Mouse (Mus musculus) testis, adult 2 months (tissue): ENCODE results near the gene Aire. TPM values are rescaled to one million over a fixed set of nuclear protein-coding genes. Genes with fewer than 3 reads are reported as not detected.

ENCODE experiments used
- H3K27ac ChIP-seq: fragments of 200-500 bp; 2 replicates; pipeline ENCODE4 v1.5.1; 2012; ENCODE audit warnings: low read depth, low read length; ENCODE audit not compliant: control insufficient read depth, insufficient read depth
- H3K27me3 ChIP-seq: fragments of 200-500 bp; 2 replicates; pipeline ENCODE4 v1.6.1; 2012; ENCODE audit warnings: mild to moderate bottlenecking, low read length, moderate library complexity; ENCODE audit not compliant: control insufficient read depth, insufficient read depth
- H3K36me3 ChIP-seq: fragments of 200-500 bp; 2 replicates; pipeline ENCODE4 v1.6.1; 2012; ENCODE audit warnings: mild to moderate bottlenecking, low read length; ENCODE audit not compliant: control insufficient read depth, insufficient read depth
- H3K4me1 ChIP-seq: fragments of 200-500 bp; 2 replicates; pipeline ENCODE4 v1.6.1; 2012; ENCODE audit warnings: low read length; ENCODE audit not compliant: control insufficient read depth, insufficient read depth
- H3K4me3 ChIP-seq: fragments of 200-500 bp; 2 replicates; pipeline ENCODE4 v1.5.1; 2012; ENCODE audit warnings: low read depth, mild to moderate bottlenecking, low read length, moderate library complexity, mixed read lengths; ENCODE audit not compliant: control insufficient read depth
- CTCF ChIP-seq: fragments of 200-500 bp; IDR thresholded peaks from 2 replicates; pipeline ENCODE4 v1.5.1; 2012; ENCODE audit warnings: low read depth, mild to moderate bottlenecking, inconsistent platforms, low read length, moderate library complexity; ENCODE audit not compliant: control insufficient read depth, insufficient read depth, insufficient replicate concordance
- POLR2A ChIP-seq: fragments of 200-500 bp; IDR thresholded peaks from 2 replicates; pipeline ENCODE4 v1.6.1; 2012; ENCODE audit warnings: low read depth, mild to moderate bottlenecking, inconsistent platforms, low read length, moderate library complexity; ENCODE audit not compliant: control insufficient read depth
- polyA plus RNA-seq: library from polyadenylated mRNA; depleted of rRNA; stranded (reverse); fragments of >200 nt; gene quantifications from 2 replicates; pipeline ENCODE4 v1.2.3, GENCODE M21; 2012

The Aire gene
- polyA plus RNA-seq, 1 experiment, result 1.8 TPM

GRCm38 (mm10) chr10:78084073-78084472 lies 40.7 kb upstream of the Aire start:
- no peaks in the 10 kb centered on the region for H3K27me3 ChIP-seq
- TF ChIP-seq CTCF (no peak), POLR2A (no peak)
- no peak overlapping the region for H3K4me3 ChIP-seq
- no peak overlapping the region for H3K27ac ChIP-seq
- H3K4me1 ChIP-seq, result no peaks in the 10 kb centered on the region; the same call in 1 of the 2 replicates
- H3K36me3 ChIP-seq, result no peaks in the 10 kb centered on the region

- no peak for TF ChIP-seq POLR2A
- TF ChIP-seq CTCF, result no peak
- no peaks in the 10 kb centered on the region for H3K36me3 ChIP-seq
- no peaks in the 10 kb centered on the region for H3K27me3 ChIP-seq
- no peak overlapping the region for H3K4me3 ChIP-seq
- no peaks in the 10 kb centered on the region; the same call in 1 of the 2 replicates for H3K4me1 ChIP-seq
- H3K27ac ChIP-seq, result no peak overlapping the region
These were observed 36.7 kb upstream of the Aire start for GRCm38 (mm10) chr10:78079955-78080591.

- TF ChIP-seq CTCF (no peak), POLR2A (no peak)
- Histone ChIP-seq H3K36me3 (no peaks in the 10 kb centered on the region), H3K27ac (no peak overlapping the region), H3K4me3 (no peak overlapping the region), H3K27me3 (no peaks in the 10 kb centered on the region), H3K4me1 (no peaks in the 10 kb centered on the region; the same call in 1 of the 2 replicates)
These were observed 34.9 kb upstream of the Aire start for GRCm38 (mm10) chr10:78078276-78078675.

GRCm38 (mm10) chr10:78077862-78078261 lies 34.5 kb upstream of the Aire start:
- Histone ChIP-seq H3K27ac (no peak overlapping the region), H3K4me3 (no peak overlapping the region), H3K4me1 (no peaks in the 10 kb centered on the region; the same call in 1 of the 2 replicates), H3K36me3 (no peaks in the 10 kb centered on the region), H3K27me3 (no peaks in the 10 kb centered on the region)
- TF ChIP-seq POLR2A (no peak), CTCF (no peak)

- no peak for TF ChIP-seq CTCF
- TF ChIP-seq POLR2A, result no peak
- no peaks in the 10 kb centered on the region for H3K4me1 ChIP-seq
- no peak overlapping the region for H3K4me3 ChIP-seq
These were observed 31.6 kb upstream of the Aire start for GRCm38 (mm10) chr10:78074977-78075376.

GRCm38 (mm10) chr10:78074151-78074550 lies 30.7 kb upstream of the Aire start:
- Histone ChIP-seq H3K4me3 (no peak overlapping the region), H3K36me3 (no peaks in the 10 kb centered on the region), H3K4me1 (no peaks in the 10 kb centered on the region), H3K27me3 (no peaks in the 10 kb centered on the region), H3K27ac (no peak overlapping the region)
- TF ChIP-seq POLR2A (no peak), CTCF (no peak)

More at GRCm38 (mm10) chr10:78074977-78075376, 31.6 kb upstream of the Aire start:
- H3K27ac ChIP-seq, result no peak overlapping the region
- H3K36me3 ChIP-seq, result no peaks in the 10 kb centered on the region
- H3K27me3 ChIP-seq, result no peaks in the 10 kb centered on the region

GRCm38 (mm10) chr10:78069101-78070011 lies 25.9 kb upstream of the Aire start, which contains the start of gene Icosl:
Gene Icosl, plus strand, starts transcription at chr10:78069302.
- Histone ChIP-seq H3K36me3 (no peaks in the 10 kb centered on the region), H3K4me3 (peak within 1 kb of the TSS; percentile 75), H3K27me3 (no peaks in the 10 kb centered on the region; the same call in 1 of the 2 replicates), H3K4me1 (peaks cover 2% of the 10 kb centered on the region; the same call in 1 of the 2 replicates), H3K27ac (no peak within 1 kb of the TSS)
- TF ChIP-seq POLR2A (peak; percentile 32; the same call in 1 of the 2 replicates), CTCF (peak; percentile 23; the same call in 1 of the 2 replicates)
